Mouse (Mus musculus): ENCODE data around the gene Sema3g. TPM values are rescaled to one million over a fixed set of nuclear protein-coding genes. Genes with fewer than 3 reads are reported as not detected.

The Sema3g gene
- 10 to 100 TPM in 1 of 2 experiments, 1 to 10 TPM in 1; 9.2 to 11.4 TPM for total RNA-seq (2021)

DNA sequence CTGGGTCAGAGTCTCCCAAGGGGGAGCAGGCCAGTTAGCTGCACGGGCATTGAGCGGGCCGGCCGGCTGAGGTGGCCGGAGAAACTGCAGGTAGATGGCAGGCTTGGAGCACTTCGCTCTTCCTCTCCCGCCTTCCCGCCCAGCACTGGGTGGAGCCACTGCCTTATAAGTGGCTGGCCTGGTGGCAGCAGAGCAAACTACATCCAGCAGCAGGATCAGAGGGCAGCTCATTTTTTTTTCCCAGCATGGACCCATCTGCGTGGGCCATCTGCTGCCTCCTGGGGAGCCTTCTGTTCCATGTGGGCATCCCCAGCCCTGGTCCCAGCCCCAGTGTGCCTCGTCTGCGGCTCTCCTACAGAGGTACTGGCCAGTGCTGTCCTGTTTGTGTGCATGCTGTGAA, at the start of gene Sema3g:
Gene Sema3g (plus strand): TSS at position 195 of the 400 bp plus-strand sequence.
- peak; percentile 82 for DNase-seq

DNA sequence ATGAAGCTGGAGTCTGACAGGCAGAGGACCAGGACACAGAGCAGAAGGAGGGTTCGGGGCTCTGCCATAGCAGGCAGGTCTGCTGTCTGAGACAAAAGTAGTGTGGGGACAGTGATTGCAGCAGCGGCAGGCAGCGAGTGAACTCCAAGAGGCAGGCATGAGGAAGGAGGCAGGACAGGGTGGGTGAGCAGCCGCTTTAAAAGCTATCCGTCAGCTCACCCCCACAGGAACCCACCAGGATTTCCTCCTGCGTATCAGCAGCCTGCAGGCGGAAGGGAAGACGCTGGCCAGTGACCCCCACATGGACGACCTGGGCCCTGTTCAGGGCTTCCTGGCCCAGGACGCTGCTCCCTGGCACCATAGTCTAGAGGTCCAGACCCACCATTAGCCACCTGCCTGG, 49.2 kb upstream of the Sema3g start, which contains the start of gene Stab1:
Gene Stab1 (minus strand): TSS at position 217 of the 400 bp plus-strand sequence.
- peak; percentile 66 for DNase-seq

DNA sequence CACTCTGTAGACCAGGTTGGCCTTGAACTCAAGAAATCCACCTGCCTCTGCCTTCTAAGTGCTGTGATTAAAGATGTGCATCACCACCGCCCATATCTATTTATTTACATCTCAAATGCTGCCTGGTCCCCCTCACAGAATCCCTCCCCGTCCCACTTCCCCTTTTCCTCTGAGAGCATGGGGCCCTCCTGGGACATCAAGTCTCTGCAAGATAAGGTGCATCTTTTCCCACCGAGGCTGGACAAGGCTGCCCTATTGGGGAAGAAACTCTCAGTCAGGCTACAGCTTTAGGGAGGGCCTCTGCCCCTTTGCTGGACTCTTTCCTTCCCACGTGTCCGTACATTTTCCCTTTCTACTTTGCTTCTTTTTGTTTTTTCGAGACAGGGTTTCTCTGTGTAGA, 48.2 kb upstream of the Sema3g start:
- no peak for DNase-seq

DNA sequence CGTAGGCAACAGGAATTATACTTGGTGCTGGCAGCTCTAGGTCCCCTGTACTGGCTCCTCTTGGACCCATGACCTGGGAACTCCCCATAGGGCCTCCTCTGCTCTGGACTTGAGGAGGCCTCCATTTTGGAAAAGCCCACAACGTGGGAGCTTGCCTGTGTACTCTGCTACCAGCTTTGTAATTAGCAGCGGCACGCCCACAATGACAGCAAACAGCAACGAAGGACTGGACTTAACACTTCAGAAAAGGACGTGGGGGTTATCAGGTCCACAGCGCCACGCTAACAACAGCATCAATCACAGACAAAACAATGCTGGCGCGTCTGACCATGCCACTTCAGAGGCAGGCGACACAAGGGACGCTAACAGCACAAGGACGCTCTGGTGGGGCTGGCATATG, 46.7 kb upstream of the Sema3g start:
- DNase-seq: no peak

DNA sequence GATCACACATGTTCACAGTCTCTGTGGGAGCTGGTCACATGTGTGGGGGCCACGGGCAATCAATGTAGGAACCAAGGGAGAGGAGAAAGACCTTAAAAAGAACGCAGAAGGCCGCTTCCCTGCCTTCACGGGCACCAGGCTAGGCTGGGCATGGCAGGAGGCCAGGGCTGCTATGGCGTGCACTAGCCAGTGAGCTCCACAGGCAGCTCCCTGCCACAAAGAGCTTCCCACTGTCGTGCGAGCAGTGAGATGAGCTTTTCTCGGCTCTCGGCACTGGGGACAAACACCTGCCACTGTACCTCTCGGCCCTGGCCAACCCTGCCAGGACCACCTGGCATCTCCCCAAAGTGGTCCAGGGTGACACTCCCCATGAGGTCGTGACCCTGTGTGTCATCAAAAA, 46.3 kb upstream of the Sema3g start:
- DNase-seq: peak; percentile 42

DNA sequence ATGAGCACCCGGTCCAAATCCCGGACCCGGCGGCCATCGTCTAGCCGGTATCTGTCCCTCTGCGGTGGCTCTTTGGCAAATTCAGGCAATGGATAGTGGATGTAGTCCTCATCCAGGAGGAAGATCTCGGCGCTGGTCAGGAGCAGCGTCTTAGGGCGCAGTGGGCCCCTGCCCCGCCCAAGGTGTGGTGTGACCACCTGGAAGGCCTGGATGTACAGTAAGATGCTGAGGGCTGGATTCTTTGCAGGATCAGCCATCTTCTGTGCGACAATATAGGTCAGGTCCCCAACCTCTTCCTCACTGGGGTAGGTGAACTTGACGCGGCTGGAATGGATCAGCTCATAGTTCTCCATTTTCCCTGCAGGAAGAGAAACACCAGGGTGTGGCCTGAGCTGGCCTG, 45.8 kb upstream of the Sema3g start:
- DNase-seq: no peak

DNA sequence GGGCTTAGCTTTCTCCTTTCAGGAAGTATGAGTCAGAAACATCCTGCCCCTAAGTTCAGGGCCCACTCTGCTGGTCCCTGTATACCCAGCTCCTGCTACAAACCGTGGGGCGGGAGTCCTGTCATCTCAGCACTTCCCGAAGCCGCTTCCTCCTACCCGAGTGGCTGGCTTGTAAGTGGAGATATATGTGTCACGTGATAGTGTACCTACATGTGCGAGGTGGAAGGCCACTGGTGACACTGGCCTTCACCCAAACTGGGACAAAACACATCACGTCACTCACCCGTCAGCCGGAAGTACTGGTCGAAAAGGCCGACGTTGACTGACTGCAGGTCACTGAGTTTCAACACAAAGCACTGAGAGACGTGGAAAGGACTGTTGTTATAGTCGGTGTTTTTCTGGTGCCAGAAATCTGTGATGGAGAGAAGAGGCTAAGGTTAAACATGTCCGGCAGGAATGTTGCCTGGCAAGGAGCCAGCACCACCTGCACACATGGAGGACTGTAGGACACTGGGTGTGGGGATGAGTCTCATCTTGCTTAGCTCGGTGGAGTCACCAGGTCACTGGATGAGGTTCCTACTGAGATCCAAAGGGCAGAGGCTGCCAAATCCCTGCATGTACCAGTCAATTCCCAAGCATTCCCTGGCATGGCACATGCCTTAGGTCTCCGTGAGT, 44.7 kb upstream of the Sema3g start:
- DNase-seq: peak; percentile 41

DNA sequence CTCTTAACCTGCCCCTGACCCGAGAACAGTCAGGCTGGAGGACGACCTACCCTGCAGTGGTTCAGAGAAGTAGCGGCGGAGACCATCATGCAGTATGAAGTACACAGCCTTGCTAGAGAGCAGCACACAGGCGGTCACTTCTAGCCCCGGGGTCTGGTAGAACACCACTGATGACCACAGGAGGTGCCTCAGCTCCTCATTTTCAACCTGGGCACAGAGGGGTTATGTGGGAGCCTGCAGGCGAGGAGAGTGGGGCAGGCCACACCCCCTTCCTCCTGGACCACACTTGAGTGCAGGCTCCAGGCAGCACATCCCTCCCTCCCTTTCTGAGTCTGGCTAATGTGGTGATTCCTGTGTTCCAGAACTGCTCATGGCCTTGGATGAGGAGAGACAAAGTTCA, 44.1 kb upstream of the Sema3g start:
- no peak for DNase-seq

DNA sequence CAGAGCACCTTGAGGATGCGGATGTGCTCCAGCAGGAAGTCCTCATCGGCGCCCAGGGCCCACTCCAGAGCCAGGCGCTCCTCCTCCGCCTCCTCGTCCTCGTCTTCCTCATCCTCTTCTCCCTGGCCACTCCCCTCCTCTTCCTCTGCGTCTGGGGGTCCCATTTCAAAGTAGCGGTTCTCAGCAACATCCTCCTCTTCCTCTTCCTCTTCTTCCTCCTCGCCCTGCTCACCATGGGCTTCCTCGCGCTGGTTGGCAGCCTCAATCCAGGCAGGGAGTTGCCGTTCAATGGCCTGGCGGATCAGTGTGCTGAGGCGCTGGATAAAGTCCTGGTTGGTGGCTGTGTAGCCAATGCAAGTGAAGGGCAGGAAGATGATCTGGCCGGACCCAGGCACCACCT, 40.4 kb upstream of the Sema3g start:
- no peak for DNase-seq

DNA sequence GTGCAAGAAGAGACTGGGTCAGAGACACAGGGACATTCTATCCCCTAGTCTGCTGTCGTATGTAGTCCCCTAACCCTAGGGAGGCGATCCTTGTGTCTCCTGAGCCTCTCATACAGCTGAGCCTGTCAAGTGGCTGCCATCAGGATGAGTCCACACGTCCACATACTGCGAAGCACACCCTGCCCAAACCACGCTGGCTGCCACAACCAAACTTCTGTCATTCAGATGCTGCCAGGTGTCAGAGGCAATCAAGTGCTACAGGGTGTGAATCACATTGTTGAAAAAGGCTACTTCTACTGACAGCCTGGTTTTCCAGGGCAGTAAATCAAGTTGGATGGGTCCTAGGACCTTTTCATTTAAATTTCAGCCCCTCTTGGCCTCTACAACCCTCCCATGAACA, 39.9 kb upstream of the Sema3g start:
- DNase-seq: no peak

DNA sequence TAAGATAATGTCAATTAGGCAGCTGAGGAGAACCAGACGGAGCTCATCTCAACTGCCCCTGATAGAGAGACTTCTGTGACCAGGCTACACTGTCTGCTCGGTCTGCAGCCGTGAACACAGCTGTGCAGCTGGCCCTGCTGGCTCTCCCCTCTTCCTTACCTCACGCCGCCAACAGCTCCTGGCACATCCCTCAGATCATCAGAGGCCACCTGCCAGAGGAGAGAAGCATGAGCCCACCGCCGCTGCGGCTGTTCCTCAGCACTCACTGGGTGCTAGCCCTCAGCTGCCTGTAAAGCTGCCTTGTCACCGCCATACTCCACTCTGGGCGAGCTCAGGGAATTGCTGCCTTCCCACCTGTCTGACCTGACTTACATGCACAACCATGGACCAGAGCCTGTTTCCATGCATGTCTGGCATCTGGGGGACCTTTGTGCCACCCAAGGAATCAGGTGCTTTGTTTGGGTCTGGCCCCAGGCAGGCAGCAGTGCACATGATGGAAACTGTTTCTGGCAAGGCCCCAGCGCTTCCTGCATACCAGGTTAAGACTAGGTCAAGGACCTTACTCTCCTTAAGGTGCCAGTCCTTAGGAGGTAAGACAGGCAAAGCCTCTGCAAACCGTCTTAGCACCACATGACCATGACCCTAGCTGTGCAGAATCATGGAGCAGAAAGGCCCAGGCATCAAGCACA, 37.8 kb upstream of the Sema3g start:
- no peak for DNase-seq

DNA sequence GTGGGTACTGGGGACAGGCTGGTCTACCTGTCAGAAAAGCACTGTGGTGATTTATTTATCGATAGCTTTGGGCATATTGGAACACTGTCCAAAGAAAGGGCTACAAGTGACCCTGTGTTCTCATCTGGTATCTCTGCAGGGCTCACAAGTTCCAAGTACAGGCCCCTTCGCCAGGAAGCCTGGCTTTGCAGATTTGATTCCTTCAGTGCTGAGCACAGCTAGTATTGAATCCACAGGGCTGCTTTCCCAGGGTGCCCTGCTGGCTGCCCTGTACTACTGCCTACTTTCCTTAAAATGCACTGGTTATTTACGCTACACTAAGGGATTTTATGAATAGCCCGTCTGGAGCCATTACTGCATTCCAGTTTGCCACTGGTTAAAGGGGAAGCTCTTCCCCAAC, 36.1 kb upstream of the Sema3g start:
- DNase-seq: no peak

DNA sequence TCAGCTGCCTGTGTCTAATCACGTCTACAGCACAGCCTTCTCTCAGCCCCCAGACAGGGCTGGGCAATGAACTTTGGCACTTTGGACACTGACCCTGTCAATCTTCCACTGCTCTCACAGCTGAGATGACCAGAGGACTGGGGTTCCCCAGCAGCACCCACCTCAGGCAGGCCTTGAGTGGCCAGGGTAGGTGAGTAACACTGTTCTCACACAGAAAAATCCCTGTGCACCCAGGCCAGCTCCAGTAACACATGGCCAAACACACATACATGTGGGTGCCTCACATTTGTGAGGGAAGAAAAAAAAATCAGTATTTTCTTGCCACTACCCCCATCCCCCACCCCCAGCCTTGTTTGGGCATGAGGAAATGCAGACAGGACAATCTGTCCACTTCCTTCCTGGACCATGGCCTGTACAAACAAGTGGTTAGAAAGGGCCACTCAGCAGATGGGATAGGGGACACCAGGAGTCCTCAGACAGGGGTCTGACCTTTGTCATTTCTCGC, 34.8 kb upstream of the Sema3g start:
- DNase-seq: no peak

DNA sequence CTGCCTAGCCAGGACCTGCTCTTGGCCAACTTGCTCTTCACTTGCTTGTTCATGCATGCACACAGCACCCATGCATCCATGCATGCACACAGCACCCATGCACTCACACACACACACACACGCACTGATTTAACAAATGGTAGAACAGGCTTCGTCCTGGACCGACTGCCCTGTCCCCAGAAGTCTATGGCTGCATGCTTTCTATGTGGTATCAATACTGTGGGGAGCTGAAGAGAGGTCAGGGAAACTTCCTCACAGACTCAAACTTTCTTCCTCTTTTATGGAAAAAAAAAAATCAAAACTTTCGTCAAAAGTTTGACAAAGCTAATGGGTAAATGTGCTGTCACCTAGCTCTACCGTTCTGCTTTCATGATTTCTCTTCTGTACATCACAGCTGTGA, 34.1 kb upstream of the Sema3g start:
- no peak for DNase-seq

DNA sequence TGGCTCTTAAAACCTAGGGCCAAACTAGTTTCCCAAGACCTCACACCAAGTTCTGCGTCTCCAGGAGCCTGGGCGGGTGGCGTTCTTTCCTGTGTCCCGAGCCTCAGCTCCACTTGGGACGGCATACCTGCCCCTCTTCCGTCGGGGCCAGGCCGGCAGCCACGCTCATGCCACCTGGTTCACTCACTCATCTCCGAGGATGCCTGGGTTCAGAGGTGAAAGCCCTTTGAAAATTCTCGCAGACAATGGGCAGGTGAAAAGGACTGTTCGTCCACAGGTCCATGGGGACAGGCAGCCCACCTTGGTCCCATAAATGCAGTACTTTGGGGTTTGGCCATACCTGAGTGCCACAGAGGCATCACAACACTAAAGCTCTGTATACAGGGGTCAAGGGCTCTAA, 33.5 kb upstream of the Sema3g start:
- DNase-seq: no peak

DNA sequence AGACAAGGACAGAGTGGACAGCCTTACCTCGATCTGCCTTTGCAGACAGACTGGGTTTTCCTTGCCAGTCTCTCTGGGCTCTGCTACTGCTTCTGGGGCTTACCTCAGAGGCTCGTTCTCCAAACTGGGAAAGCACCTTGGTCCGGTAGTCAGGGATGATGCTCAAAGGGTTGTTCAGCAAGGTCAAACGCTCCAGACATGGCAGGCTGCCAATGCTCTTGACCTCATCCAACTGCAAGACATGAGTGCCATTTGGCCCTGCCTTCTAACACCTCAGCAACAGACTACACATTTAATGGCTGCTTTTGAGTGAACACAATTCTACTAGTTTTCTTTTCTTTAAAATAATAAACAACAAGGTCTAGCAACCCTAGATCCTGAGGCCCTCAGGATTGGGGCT, 31.0 kb upstream of the Sema3g start:
- DNase-seq: peak; percentile 79

DNA sequence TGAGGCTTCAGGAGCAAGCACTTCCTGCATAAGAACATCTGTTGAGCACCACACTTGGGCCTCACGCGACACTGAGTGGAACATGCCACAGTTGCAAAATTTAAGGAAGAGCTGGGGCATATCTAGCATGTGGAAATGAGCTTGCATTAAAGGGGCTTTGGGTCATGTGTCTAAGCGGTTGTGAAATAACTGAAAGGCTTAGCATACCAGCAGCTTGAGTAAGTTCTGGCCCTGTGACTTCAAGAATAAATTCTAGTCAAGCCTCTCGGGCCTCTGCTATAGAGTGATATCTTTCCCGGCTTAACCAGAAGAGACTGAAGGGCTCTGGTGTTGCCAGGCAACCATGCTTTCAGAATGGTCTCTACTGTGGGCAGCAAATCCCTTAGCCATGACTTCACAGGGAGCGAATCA, 28.9 kb upstream of the Sema3g start:
- DNase-seq: no peak

DNA sequence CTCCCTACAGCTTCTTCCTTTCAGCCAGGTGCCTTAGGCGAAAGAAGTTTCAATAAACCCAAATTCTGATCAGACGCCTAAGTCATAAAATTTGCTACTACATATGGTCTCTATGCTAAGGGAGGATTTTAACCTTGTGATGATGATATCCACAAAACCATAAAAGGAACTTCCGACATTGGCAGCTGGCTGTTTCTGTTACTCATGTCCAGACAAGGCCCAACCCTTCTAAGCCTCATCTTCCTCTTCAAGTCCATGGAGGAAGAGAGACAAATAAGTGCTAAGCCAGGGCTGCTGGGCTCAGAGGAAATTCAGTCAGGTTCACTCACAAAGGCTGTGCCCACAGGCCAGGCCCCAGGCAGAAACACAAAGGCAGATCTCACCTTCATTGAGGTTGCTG, 28.3 kb upstream of the Sema3g start:
- DNase-seq: no peak

DNA sequence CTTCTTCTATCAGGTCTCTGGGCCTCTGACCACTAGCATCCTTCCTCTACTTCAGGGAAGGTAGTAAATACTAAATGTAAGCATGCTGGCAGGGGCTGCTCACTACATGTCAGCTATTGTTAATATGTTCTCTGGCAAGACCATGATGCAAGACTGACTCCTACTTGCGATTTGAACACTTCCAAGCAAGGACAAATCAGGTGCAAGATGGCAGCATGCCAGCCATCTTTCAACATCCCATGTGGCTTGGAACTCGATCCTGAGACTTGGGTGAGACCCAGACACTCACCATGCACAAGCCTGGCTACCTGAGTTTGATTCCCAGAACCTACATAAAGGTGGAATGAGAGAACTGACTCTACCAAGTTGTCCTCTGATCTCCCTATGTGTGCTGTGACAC, 25.7 kb upstream of the Sema3g start:
- DNase-seq: peak; percentile 54

DNA sequence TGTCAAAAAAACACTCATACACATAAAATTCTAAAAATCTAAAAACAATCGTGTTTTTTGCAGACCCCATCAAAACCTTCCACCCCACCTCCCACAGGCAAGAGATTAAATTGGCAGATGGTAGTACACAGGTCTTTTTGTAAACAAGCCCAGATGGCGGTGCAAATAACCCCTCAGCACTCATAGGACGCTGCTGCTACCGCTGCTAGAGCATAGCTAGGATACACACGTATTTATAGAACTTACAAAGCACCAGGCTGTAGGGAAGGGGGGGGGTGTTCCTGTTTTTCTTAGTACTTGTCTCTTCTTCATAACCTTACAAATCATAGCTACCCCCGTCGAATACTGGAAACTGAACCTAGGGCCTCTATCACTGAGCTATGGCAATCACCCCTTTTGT, 23.9 kb upstream of the Sema3g start:
- DNase-seq: no peak

DNA sequence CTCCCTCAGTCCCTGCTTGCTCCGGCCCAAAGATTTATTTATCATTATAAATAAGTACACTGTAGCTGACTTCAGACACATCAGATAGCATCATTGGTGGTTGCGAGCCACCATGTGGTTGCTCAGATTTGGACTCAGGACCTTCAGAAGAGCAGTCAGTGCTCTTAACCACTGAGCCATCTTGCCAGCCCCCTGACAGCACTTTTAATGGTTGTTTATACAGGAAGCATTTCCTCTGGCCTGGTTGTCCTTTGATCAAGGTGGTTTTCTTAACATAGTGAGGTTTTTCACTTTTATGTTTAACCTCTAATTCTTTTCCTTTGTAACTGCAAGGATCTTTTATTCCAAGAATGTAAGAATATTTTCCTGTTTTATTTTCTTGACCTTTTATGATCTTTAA, 23.2 kb upstream of the Sema3g start:
- DNase-seq: no peak

DNA sequence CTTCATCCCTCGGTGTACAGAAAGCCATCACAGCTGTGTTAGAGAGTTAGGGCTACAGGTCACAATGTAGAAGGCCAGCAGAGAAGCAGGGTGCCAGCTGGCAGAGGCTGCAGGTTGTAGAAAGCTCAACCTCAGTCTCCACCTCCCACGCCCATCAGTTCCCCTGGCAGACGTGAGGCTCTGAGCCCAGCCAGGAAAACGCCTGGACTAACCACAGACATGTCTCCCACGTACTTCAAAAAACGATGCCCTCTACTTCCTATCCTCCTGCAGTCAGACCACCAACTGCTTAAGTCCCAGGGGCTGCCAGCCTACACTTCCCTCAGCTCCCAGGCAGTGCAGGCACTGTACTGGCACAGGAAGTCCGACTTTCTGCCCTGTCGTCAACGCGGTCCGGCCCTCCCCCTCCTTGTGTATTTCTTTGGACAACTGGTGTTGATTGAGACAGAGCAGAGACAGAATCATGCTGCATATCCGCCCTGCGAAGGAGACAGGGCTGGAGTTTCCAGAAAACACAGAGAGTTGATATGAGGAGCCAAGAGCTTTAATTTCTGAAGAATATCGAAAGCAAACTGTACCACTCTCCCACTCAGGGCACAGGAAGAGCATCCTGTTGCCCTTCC, 22.7 kb upstream of the Sema3g start:
- DNase-seq: peak; percentile 87

DNA sequence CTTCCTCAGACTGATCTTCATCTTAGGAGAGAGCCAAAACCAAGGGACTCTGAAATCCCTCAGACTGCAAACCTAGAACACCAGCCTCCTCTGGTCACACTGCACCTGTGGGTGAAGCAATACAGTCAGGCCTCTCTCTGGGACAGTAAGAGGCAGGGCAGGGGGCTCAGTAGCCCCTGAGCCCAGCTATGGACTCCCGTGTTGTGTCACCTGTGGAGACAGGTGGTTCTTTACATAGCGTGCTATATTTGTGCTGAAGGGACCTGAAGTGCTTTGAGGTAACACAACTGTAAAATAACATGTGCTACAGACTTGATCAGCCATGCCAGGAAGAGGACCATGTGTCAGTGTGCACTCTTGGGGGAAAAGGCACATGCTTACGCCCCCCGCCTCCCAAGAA, 22.1 kb upstream of the Sema3g start:
- DNase-seq: no peak

DNA sequence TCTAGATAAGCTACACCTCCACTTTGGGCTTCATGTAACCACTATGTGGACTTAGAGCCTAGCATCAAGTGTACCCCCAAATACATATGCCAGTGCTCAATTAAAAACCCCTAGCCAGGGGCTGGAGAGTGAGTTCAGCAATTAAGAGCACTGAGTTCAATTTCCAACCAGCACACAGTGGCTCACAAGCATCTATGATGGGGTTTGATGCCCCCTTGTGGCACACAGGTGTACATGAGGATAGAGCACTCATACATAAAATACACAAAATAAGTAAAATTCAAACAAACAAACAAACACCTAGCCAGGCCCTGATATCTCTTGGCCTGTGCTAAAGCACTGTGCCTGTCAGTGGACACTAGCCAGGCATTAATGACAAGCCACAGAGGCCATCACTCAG, 21.7 kb upstream of the Sema3g start:
- DNase-seq: no peak
